Mouse (Mus musculus) embryonic facial prominence, embryonic 14.5 days (tissue): ENCODE measurements at regions not wholly inside any gene's neighbourhood (a gene's known extent, or its start where the extent isn't known, plus 50 kb on each side); places are given as distances from the start of the nearest gene placed in this dataset.

Source experiments
- ATAC-seq: fragments of 200-750 bp; cut with Nextera tagmentation; 2 replicates; pipeline ENCODE4 v1.8.0; 2017; ENCODE audit warnings: low read depth, moderate number of reproducible peaks, moderate TSS enrichment
- DNase-seq: peaks from one replicate; pipeline ENCODE4 v3.0.0-alpha.2; 2015; ENCODE audit warnings: low spot score
- H3K27ac ChIP-seq: fragments of 300-500 bp; sonication (generic); replicated peaks from 2 replicates; pipeline ENCODE4 v1.5.1; 2014; ENCODE audit warnings: low read depth, mild to moderate bottlenecking, low read length, moderate library complexity
- H3K27me3 ChIP-seq: fragments of 300-500 bp; sonication (generic); replicated peaks from 2 replicates; pipeline ENCODE4 v1.6.1; 2014; ENCODE audit warnings: low read length; ENCODE audit not compliant: control insufficient read depth, insufficient read depth
- H3K36me3 ChIP-seq: fragments of 300-500 bp; sonication (generic); 2 replicates; pipeline ENCODE4 v1.6.1; 2014; ENCODE audit warnings: low read length, mixed read lengths; ENCODE audit not compliant: control insufficient read depth, insufficient read depth
- H3K4me1 ChIP-seq: fragments of 300-500 bp; sonication (generic); 2 replicates; pipeline ENCODE4 v1.6.1; 2014; ENCODE audit warnings: antibody characterized with exemption, low read length; ENCODE audit not compliant: control insufficient read depth, insufficient read depth
- H3K4me2 ChIP-seq: fragments of 300-500 bp; sonication (generic); 2 replicates; pipeline ENCODE4 v1.6.1; 2014; ENCODE audit warnings: low read depth, mild to moderate bottlenecking, low read length, moderate library complexity, mixed read lengths
- H3K4me3 ChIP-seq: fragments of 300-500 bp; sonication (generic); 2 replicates; pipeline ENCODE4 v1.5.1; 2014; ENCODE audit warnings: low read depth, mild to moderate bottlenecking, low read length
- H3K9ac ChIP-seq: fragments of 300-500 bp; sonication (generic); 2 replicates; pipeline ENCODE4 v1.6.1; 2014; ENCODE audit warnings: low read depth, mild to moderate bottlenecking, low read length, moderate library complexity, mixed read lengths
- H3K9me3 ChIP-seq: fragments of 300-500 bp; sonication (generic); 2 replicates; pipeline ENCODE4 v1.6.1; 2016; ENCODE audit warnings: low read length; ENCODE audit not compliant: control insufficient read depth
- WGBS: fragments of 180-500 bp; shearing (Covaris S2); extraction: QIAGEN DNeasy Blood & Tissue Kit; methylation state at CpG from one replicate; pipeline ENCODE4 v1.1.7; 2014; 5-methylcytosine and 5-hydroxymethylcytosine counted together

- H3K9me3 ChIP-seq: no peaks in the 10 kb centered on the region
- DNase-seq: peak; percentile 66
- H3K27me3 ChIP-seq: no peaks in the 10 kb centered on the region
- H3K4me1 ChIP-seq: no peaks in the 10 kb centered on the region
- H3K36me3 ChIP-seq: no peaks in the 10 kb centered on the region
- 51% methylated on average over 14 of the region's 14 CpGs for WGBS
- ATAC-seq: peak; percentile 44; the same call in 1 of the 2 replicates
- no peak overlapping the region for H3K27ac ChIP-seq
- H3K4me3 ChIP-seq: no peak overlapping the region
- H3K9ac ChIP-seq: no peak overlapping the region
- no peak overlapping the region for H3K4me2 ChIP-seq
Measured at GRCm38 (mm10) chr1:186493664-186494410, 212.0 kb downstream of the Tgfb2 start.

- Histone ChIP-seq H3K27me3 (no peaks in the 10 kb centered on the region), H3K9me3 (no peaks in the 10 kb centered on the region), H3K27ac (0 out of 2 replicates have a peak overlapping the region, but pooled peaks have one; percentile 13), H3K9ac (no peak overlapping the region), H3K4me3 (no peak overlapping the region), H3K4me1 (peaks cover 15% of the 10 kb centered on the region; the same call in 1 of the 2 replicates), H3K4me2 (no peak overlapping the region), H3K36me3 (no peaks in the 10 kb centered on the region)
- ATAC-seq (0 out of 2 replicates have a peak, but pooled peaks have one; percentile 9), DNase-seq (peak; percentile 57)
- 37% methylated on average over 8 of the region's 8 CpGs for WGBS
Measured at GRCm38 (mm10) chr1:186482177-186482576, 223.6 kb downstream of the Tgfb2 start.

- no peak overlapping the region for H3K4me2 ChIP-seq
- H3K4me3 ChIP-seq: no peak overlapping the region
- DNase-seq (no peak), ATAC-seq (no peak)
- H3K4me1 ChIP-seq: peaks cover 9% of the 10 kb centered on the region; the same call in 1 of the 2 replicates
- no peaks in the 10 kb centered on the region for H3K9me3 ChIP-seq
- no peak overlapping the region for H3K9ac ChIP-seq
- no peak overlapping the region for H3K27ac ChIP-seq
- H3K36me3 ChIP-seq: no peaks in the 10 kb centered on the region
- WGBS: 77% methylated on average over 1 of the region's 1 CpGs
- H3K27me3 ChIP-seq: no peaks in the 10 kb centered on the region
Measured at GRCm38 (mm10) chr1:186480019-186480418, 225.8 kb downstream of the Tgfb2 start.

GRCm38 (mm10) chr1:186478428-186479238 is 227.2 kb downstream of the Tgfb2 start:
- Histone ChIP-seq H3K4me3 (no peak overlapping the region), H3K36me3 (no peaks in the 10 kb centered on the region), H3K27me3 (no peaks in the 10 kb centered on the region), H3K9me3 (no peaks in the 10 kb centered on the region), H3K4me1 (peaks cover 9% of the 10 kb centered on the region; the same call in 1 of the 2 replicates), H3K27ac (no peak overlapping the region), H3K4me2 (no peak overlapping the region), H3K9ac (no peak overlapping the region)
- DNase-seq (no peak), ATAC-seq (no peak)
- WGBS: 54% methylated on average over 8 of the region's 8 CpGs

- Histone ChIP-seq H3K27ac (no peak overlapping the region), H3K9ac (no peak overlapping the region), H3K36me3 (no peaks in the 10 kb centered on the region), H3K4me1 (0 out of 2 replicates have a peak, but pooled peaks cover 4% of the 10 kb centered on the region), H3K27me3 (no peaks in the 10 kb centered on the region), H3K9me3 (no peaks in the 10 kb centered on the region), H3K4me2 (no peak overlapping the region), H3K4me3 (no peak overlapping the region)
- DNase-seq: peak; percentile 59
- ATAC-seq: no peak
- WGBS: 58% methylated on average over 2 of the region's 2 CpGs
Measured at GRCm38 (mm10) chr1:186474844-186475243, 230.9 kb downstream of the Tgfb2 start.

GRCm38 (mm10) chr1:186474385-186474784 is 231.4 kb downstream of the Tgfb2 start:
- Histone ChIP-seq H3K36me3 (no peaks in the 10 kb centered on the region), H3K27ac (no peak overlapping the region), H3K9me3 (no peaks in the 10 kb centered on the region), H3K4me3 (no peak overlapping the region), H3K4me2 (no peak overlapping the region), H3K27me3 (no peaks in the 10 kb centered on the region), H3K4me1 (0 out of 2 replicates have a peak, but pooled peaks cover 4% of the 10 kb centered on the region), H3K9ac (no peak overlapping the region)
- ATAC-seq (no peak), DNase-seq (no peak)
- WGBS: 59% methylated on average over 1 of the region's 1 CpGs

- no peak overlapping the region for H3K4me3 ChIP-seq
- H3K9me3 ChIP-seq: no peaks in the 10 kb centered on the region
- no peak overlapping the region for H3K27ac ChIP-seq
- H3K4me1 ChIP-seq: 0 out of 2 replicates have a peak, but pooled peaks cover 4% of the 10 kb centered on the region
- DNase-seq: peak; percentile 86
- 57% methylated on average over 10 of the region's 10 CpGs for WGBS
- no peak overlapping the region for H3K4me2 ChIP-seq
- no peaks in the 10 kb centered on the region for H3K36me3 ChIP-seq
- no peaks in the 10 kb centered on the region for H3K27me3 ChIP-seq
- H3K9ac ChIP-seq: no peak overlapping the region
- ATAC-seq: peak; percentile 77
Measured at GRCm38 (mm10) chr1:186472955-186473354, 232.8 kb downstream of the Tgfb2 start.

- Histone ChIP-seq H3K27ac (no peak overlapping the region), H3K36me3 (no peaks in the 10 kb centered on the region), H3K4me2 (no peak overlapping the region), H3K4me1 (no peaks in the 10 kb centered on the region), H3K9ac (no peak overlapping the region), H3K4me3 (no peak overlapping the region), H3K9me3 (no peaks in the 10 kb centered on the region), H3K27me3 (no peaks in the 10 kb centered on the region)
- no peak for DNase-seq
- no peak for ATAC-seq
- WGBS: 85% methylated on average over 5 of the region's 5 CpGs
Measured at GRCm38 (mm10) chr1:186465526-186465925, 240.3 kb downstream of the Tgfb2 start.
